Comparison of ENCODE assay signal across 18 mouse cellular contexts in genomic region chr16:90052409-90052808, GRCm38 (mm10).
A peak's percentile ranks its signal among the peaks of the same experiment; 100 is the strongest.
DNase-seq lines count a peak whose midpoint lies in the region; ATAC-seq and TF ChIP-seq lines count a peak whose summit lies in the region.
"Had no signal": no experiment of that assay in that cellular context is flagged by ENCODE, and none has a peak within 500 bp of the region (broad histone marks: within the 10 kb centered on the region; RNA-seq: fewer than 3 reads in every experiment).

No protein-coding gene starts in this region.

- ATAC-seq in frontal cortex, adult (ENCODE audit: low TSS enrichment): peak; percentile 89
- 0 out of 2 replicates have a peak, but pooled peaks have one; percentile 8 for ATAC-seq in kidney, embryonic 16.5 days (ENCODE audit: low FRiP score, low TSS enrichment)
- no peak for ATAC-seq in midbrain, embryonic 11.5 days (ENCODE audit: low FRiP score)
- ATAC-seq in midbrain, embryonic 14.5 days (ENCODE audit: low FRiP score, low TSS enrichment): no peak
- ATAC-seq: Patski had no signal

- no peaks in the 10 kb centered on the region for H3K9me3 ChIP-seq in kidney, embryonic 16.5 days (ENCODE audit: low read length)
- no peaks in the 10 kb centered on the region for H3K9me3 ChIP-seq in midbrain, embryonic 11.5 days (ENCODE audit: control insufficient read depth, low read length)
- no peaks in the 10 kb centered on the region for H3K9me3 ChIP-seq in midbrain, embryonic 14.5 days (ENCODE audit: control insufficient read depth, low read length)
- H3K9me3 ChIP-seq: forebrain, embryonic 15.5 days; heart, embryonic 15.5 days had no signal

- 61% methylated on average over 11 of the region's 11 CpGs for WGBS in kidney, embryonic 16.5 days
- 83% methylated on average over 11 of the region's 11 CpGs for WGBS in midbrain, embryonic 11.5 days
- 83% methylated on average over 11 of the region's 11 CpGs for WGBS in midbrain, embryonic 14.5 days
- WGBS in olfactory bulb, adult 2 months: 60% methylated on average over 11 of the region's 11 CpGs

- no peak overlapping the region for H3K9ac ChIP-seq in kidney, embryonic 16.5 days (replicated peaks; ENCODE audit: low read length)
- no peak overlapping the region for H3K9ac ChIP-seq in midbrain, embryonic 11.5 days (ENCODE audit: low read length)
- H3K9ac ChIP-seq in midbrain, embryonic 14.5 days (replicated peaks; ENCODE audit: low read length): no peak overlapping the region
- H3K9ac ChIP-seq: forebrain, embryonic 15.5 days; heart, embryonic 15.5 days had no signal

- H3K36me3 ChIP-seq in kidney, embryonic 16.5 days (ENCODE audit: insufficient read depth, low read length): peaks cover 6% of the 10 kb centered on the region; the same call in 1 of the 2 replicates
- no peaks in the 10 kb centered on the region for H3K36me3 ChIP-seq in midbrain, embryonic 11.5 days (ENCODE audit: control insufficient read depth, insufficient read depth, low read length)
- H3K36me3 ChIP-seq in midbrain, embryonic 14.5 days (ENCODE audit: control insufficient read depth, insufficient read depth, low read length): no peaks in the 10 kb centered on the region
- H3K36me3 ChIP-seq: heart, embryonic 15.5 days had no signal

- no peak overlapping the region for H3K4me3 ChIP-seq in kidney, embryonic 16.5 days (ENCODE audit: low read length)
- no peak overlapping the region for H3K4me3 ChIP-seq in midbrain, embryonic 11.5 days (ENCODE audit: low read depth, low read length)
- H3K4me3 ChIP-seq in midbrain, embryonic 14.5 days (replicated peaks; ENCODE audit: low read depth, low read length): no peak overlapping the region
- H3K4me3 ChIP-seq in olfactory bulb, adult 2 months (ENCODE audit: insufficient read depth, low read depth, low read length): no peak overlapping the region
- H3K4me3 ChIP-seq: forebrain, embryonic 15.5 days; heart, embryonic 15.5 days; myocyte had no signal

- no peak for TF ChIP-seq POLR2A in olfactory bulb, adult 2 months (IDR thresholded peaks at IDR 0.05; ENCODE audit: insufficient read depth, low read depth, low read length)

- H3K4me1 ChIP-seq in kidney, embryonic 16.5 days (ENCODE audit: insufficient read depth, low read length): no peaks in the 10 kb centered on the region
- no peaks in the 10 kb centered on the region for H3K4me1 ChIP-seq in midbrain, embryonic 11.5 days (ENCODE audit: control insufficient read depth, insufficient read depth, low read length)
- 0 out of 2 replicates have a peak, but pooled peaks cover 3% of the 10 kb centered on the region for H3K4me1 ChIP-seq in midbrain, embryonic 14.5 days (ENCODE audit: control insufficient read depth, insufficient read depth, low read length)
- peaks cover 20% of the 10 kb centered on the region for H3K4me1 ChIP-seq in olfactory bulb, adult 2 months (ENCODE audit: control insufficient read depth, insufficient read depth, low read length)
- H3K4me1 ChIP-seq: forebrain, embryonic 15.5 days; heart, embryonic 15.5 days had no signal

- DNase-seq in frontal cortex, postnatal 36 days (ENCODE audit: low spot score in 2 of 2): no peak
- DNase-seq in kidney, postnatal 10 days: no peak
- DNase-seq in midbrain, embryonic 11.5 days (ENCODE audit: low spot score, missing footprints): peak; percentile 75
- DNase-seq in midbrain, embryonic 14.5 days: no peak
- no peak for DNase-seq in urinary bladder, postnatal 25 days (ENCODE audit: low spot score)
- DNase-seq: cerebellum, adult 18-20 months; gastrocnemius, postnatal 36 days; kidney, adult 2 months; layer of hippocampus, adult 9-11 months; left cerebral cortex, postnatal 4 days; lung, adult 18-20 months had no signal

- H3K27ac ChIP-seq in kidney, embryonic 16.5 days (ENCODE audit: low read length): no peak overlapping the region
- no peak overlapping the region for H3K27ac ChIP-seq in midbrain, embryonic 11.5 days (ENCODE audit: low read depth, low read length)
- H3K27ac ChIP-seq in midbrain, embryonic 14.5 days (replicated peaks; ENCODE audit: low read depth, low read length): no peak overlapping the region
- peak overlapping the region; percentile 54; the same call in 1 of the 2 replicates for H3K27ac ChIP-seq in olfactory bulb, adult 2 months (ENCODE audit: insufficient read depth, low read depth, low read length)
- H3K27ac ChIP-seq: forebrain, embryonic 15.5 days; heart, embryonic 15.5 days had no signal

- no peak for TF ChIP-seq CTCF in olfactory bulb, adult 2 months (IDR thresholded peaks at IDR 0.05; ENCODE audit: insufficient read depth, low read depth, low read length)

- H3K4me2 ChIP-seq in kidney, embryonic 16.5 days (replicated peaks; ENCODE audit: low read depth, low read length): no peak overlapping the region
- no peak overlapping the region for H3K4me2 ChIP-seq in midbrain, embryonic 11.5 days
- no peak overlapping the region for H3K4me2 ChIP-seq in midbrain, embryonic 14.5 days (ENCODE audit: low read length)
- H3K4me2 ChIP-seq: forebrain, embryonic 15.5 days; heart, embryonic 15.5 days had no signal

- no peaks in the 10 kb centered on the region for H3K27me3 ChIP-seq in kidney, embryonic 16.5 days (ENCODE audit: insufficient read depth, low read length)
- H3K27me3 ChIP-seq in midbrain, embryonic 11.5 days (ENCODE audit: control insufficient read depth, insufficient read depth, low read length): no peaks in the 10 kb centered on the region
- H3K27me3 ChIP-seq in midbrain, embryonic 14.5 days (ENCODE audit: control insufficient read depth, insufficient read depth, low read length): no peaks in the 10 kb centered on the region
- H3K27me3 ChIP-seq: forebrain, embryonic 15.5 days; heart, embryonic 15.5 days; Patski had no signal

Comparison
In these comparisons a context has a peak if more than half of its experiments do, and no peak if none do; other contexts are left out.
1. ATAC-seq: peak in frontal cortex, adult (single experiment) and kidney, embryonic 16.5 days (single experiment); none in midbrain, embryonic 11.5 days (single experiment) and midbrain, embryonic 14.5 days (single experiment).